Mouse (Mus musculus) liver, embryonic 13.5 days (tissue): ENCODE data around the gene Spata4. TPM values are rescaled to one million over a fixed set of nuclear protein-coding genes. Genes with fewer than 3 reads are reported as not detected.
A peak's percentile ranks its signal among the peaks of the same experiment; 100 is the strongest.

ENCODE experiments used
- ATAC-seq: fragments of 200-750 bp; cut with Nextera tagmentation; 2 replicates; pipeline ENCODE4 v1.8.0; 2017; ENCODE audit warnings: low read depth, mild to moderate bottlenecking, moderate number of reproducible peaks, moderate library complexity
- DNase-seq: peaks from one replicate; pipeline ENCODE4 v3.0.0; 2022
- H3K27ac ChIP-seq: fragments of 300-500 bp; sonication (generic); 2 replicates; pipeline ENCODE4 v1.5.1; 2015; ENCODE audit warnings: moderate library complexity, mild to moderate bottlenecking, inconsistent platforms
- H3K27me3 ChIP-seq: fragments of 300-500 bp; sonication (generic); 2 replicates; pipeline ENCODE4 v1.6.1; 2015; ENCODE audit warnings: mild to moderate bottlenecking, inconsistent platforms
- H3K36me3 ChIP-seq: fragments of 300-500 bp; sonication (generic); 2 replicates; pipeline ENCODE4 v1.6.1; 2015; ENCODE audit warnings: mild to moderate bottlenecking, inconsistent platforms
- H3K4me1 ChIP-seq: fragments of 300-500 bp; sonication (generic); replicated peaks from 2 replicates; pipeline ENCODE4 v1.6.1; 2015; ENCODE audit warnings: inconsistent platforms
- H3K4me2 ChIP-seq: fragments of 300-500 bp; sonication (generic); 2 replicates; pipeline ENCODE4 v1.6.1; 2015; ENCODE audit warnings: inconsistent platforms, mild to moderate bottlenecking, moderate library complexity
- H3K4me3 ChIP-seq: fragments of 300-500 bp; sonication (generic); replicated peaks from 2 replicates; pipeline ENCODE4 v1.5.1; 2015; ENCODE audit warnings: mild to moderate bottlenecking, inconsistent platforms
- H3K9ac ChIP-seq: fragments of 300-500 bp; sonication (generic); 2 replicates; pipeline ENCODE4 v1.6.1; 2015; ENCODE audit warnings: mild to moderate bottlenecking, inconsistent platforms
- H3K9me3 ChIP-seq: fragments of 300-500 bp; sonication (generic); replicated peaks from 2 replicates; pipeline ENCODE4 v1.6.1; 2016; ENCODE audit warnings: inconsistent platforms
- WGBS: fragments of 180-500 bp; shearing (Covaris S2); methylation state at CpG from one replicate; pipeline ENCODE4 v1.1.7; 2015; ENCODE audit not compliant: insufficient replicate concordance; 5-methylcytosine and 5-hydroxymethylcytosine counted together
- polyA plus RNA-seq: library from polyadenylated mRNA; unstranded; fragments of >200 nt; fragmentation: Nextera tagmentation; extraction: Ambion mirVana; gene quantifications from 2 replicates; pipeline ENCODE4 v1.2.1, GENCODE M21; 2015

The Spata4 gene
- polyA plus RNA-seq, result not detected in 2 replicates

GRCm38 (mm10) chr8:54600671-54601251 lies at the start of gene Spata4:
Gene Spata4 (plus strand): TSS chr8:54600781.
- H3K9me3 ChIP-seq, result no peaks in the 10 kb centered on the region
- H3K4me1 ChIP-seq, result peaks cover 7% of the 10 kb centered on the region; the same call in 1 of the 2 replicates
- 17% methylated on average over 21 of the region's 21 CpGs for WGBS
- H3K4me2 ChIP-seq, result peak within 1 kb of the TSS; percentile 54
- no peaks in the 10 kb centered on the region for H3K27me3 ChIP-seq
- H3K27ac ChIP-seq, result no peak within 1 kb of the TSS
- no peaks in the 10 kb centered on the region for H3K36me3 ChIP-seq
- peak; percentile 67 for ATAC-seq
- no peak within 1 kb of the TSS for H3K9ac ChIP-seq
- peak; percentile 37 for DNase-seq
- H3K4me3 ChIP-seq, result peak within 1 kb of the TSS; percentile 14; the same call in 1 of the 2 replicates

GRCm38 (mm10) chr8:54554921-54555320 lies 45.7 kb upstream of the Spata4 start:
- ATAC-seq (no peak), DNase-seq (no peak)
- H3K4me2 ChIP-seq, result no peak overlapping the region
- H3K36me3 ChIP-seq, result no peaks in the 10 kb centered on the region
- no peaks in the 10 kb centered on the region for H3K9me3 ChIP-seq
- H3K4me1 ChIP-seq, result no peaks in the 10 kb centered on the region
- WGBS, result 53% methylated on average over 2 of the region's 2 CpGs
- no peak overlapping the region for H3K27ac ChIP-seq
- no peak overlapping the region for H3K4me3 ChIP-seq
- no peak overlapping the region for H3K9ac ChIP-seq
- H3K27me3 ChIP-seq, result no peaks in the 10 kb centered on the region

GRCm38 (mm10) chr8:54562137-54562536 lies 38.4 kb upstream of the Spata4 start:
- H3K27ac ChIP-seq, result no peak overlapping the region
- no peak for DNase-seq
- H3K27me3 ChIP-seq, result no peaks in the 10 kb centered on the region
- no peak overlapping the region for H3K4me2 ChIP-seq
- no peaks in the 10 kb centered on the region for H3K4me1 ChIP-seq
- no peak for ATAC-seq
- H3K9me3 ChIP-seq, result no peaks in the 10 kb centered on the region
- H3K36me3 ChIP-seq, result no peaks in the 10 kb centered on the region
- no peak overlapping the region for H3K9ac ChIP-seq
- WGBS, result 25% methylated on average over 4 of the region's 4 CpGs
- H3K4me3 ChIP-seq, result no peak overlapping the region

GRCm38 (mm10) chr8:54565181-54565580 lies 35.4 kb upstream of the Spata4 start:
- Histone ChIP-seq H3K4me2 (no peak overlapping the region), H3K9me3 (no peaks in the 10 kb centered on the region), H3K36me3 (no peaks in the 10 kb centered on the region), H3K27ac (no peak overlapping the region), H3K27me3 (no peaks in the 10 kb centered on the region), H3K4me1 (no peaks in the 10 kb centered on the region), H3K4me3 (no peak overlapping the region), H3K9ac (no peak overlapping the region)
- ATAC-seq (no peak), DNase-seq (no peak)
- 85% methylated on average over 1 of the region's 1 CpGs for WGBS

- no peaks in the 10 kb centered on the region for H3K9me3 ChIP-seq
- H3K9ac ChIP-seq, result no peak overlapping the region
- H3K36me3 ChIP-seq, result no peaks in the 10 kb centered on the region
- WGBS, result 70% methylated on average over 7 of the region's 7 CpGs
- H3K27ac ChIP-seq, result no peak overlapping the region
- DNase-seq, result no peak
- no peaks in the 10 kb centered on the region for H3K4me1 ChIP-seq
- no peak overlapping the region for H3K4me2 ChIP-seq
- H3K27me3 ChIP-seq, result no peaks in the 10 kb centered on the region
- no peak for ATAC-seq
- no peak overlapping the region for H3K4me3 ChIP-seq
Observed at GRCm38 (mm10) chr8:54565603-54566260, 34.8 kb upstream of the Spata4 start.

- DNase-seq, result no peak
- Histone ChIP-seq H3K36me3 (no peaks in the 10 kb centered on the region), H3K27ac (no peak overlapping the region), H3K9me3 (no peaks in the 10 kb centered on the region), H3K4me1 (no peaks in the 10 kb centered on the region), H3K4me2 (no peak overlapping the region), H3K4me3 (no peak overlapping the region), H3K9ac (no peak overlapping the region), H3K27me3 (no peaks in the 10 kb centered on the region)
- 66% methylated on average over 2 of the region's 2 CpGs for WGBS
- ATAC-seq, result no peak
Observed at GRCm38 (mm10) chr8:54567168-54567567, 33.4 kb upstream of the Spata4 start.

GRCm38 (mm10) chr8:54570618-54571609 lies 29.7 kb upstream of the Spata4 start:
- Histone ChIP-seq H3K9me3 (no peaks in the 10 kb centered on the region), H3K36me3 (no peaks in the 10 kb centered on the region), H3K27me3 (no peaks in the 10 kb centered on the region), H3K27ac (no peak overlapping the region), H3K4me1 (no peaks in the 10 kb centered on the region), H3K4me3 (no peak overlapping the region), H3K4me2 (no peak overlapping the region), H3K9ac (no peak overlapping the region)
- DNase-seq (no peak), ATAC-seq (no peak)
- WGBS, result 65% methylated on average over 15 of the region's 15 CpGs

GRCm38 (mm10) chr8:54581436-54581835 lies 19.1 kb upstream of the Spata4 start:
- Histone ChIP-seq H3K27ac (no peak overlapping the region), H3K4me1 (no peaks in the 10 kb centered on the region), H3K4me2 (no peak overlapping the region), H3K27me3 (no peaks in the 10 kb centered on the region), H3K36me3 (no peaks in the 10 kb centered on the region), H3K9me3 (no peaks in the 10 kb centered on the region), H3K4me3 (no peak overlapping the region), H3K9ac (no peak overlapping the region)
- no peak for DNase-seq
- WGBS, result 42% methylated on average over 3 of the region's 3 CpGs
- no peak for ATAC-seq

GRCm38 (mm10) chr8:54582886-54583285 lies 17.7 kb upstream of the Spata4 start:
- 38% methylated on average over 1 of the region's 1 CpGs for WGBS
- Histone ChIP-seq H3K4me1 (no peaks in the 10 kb centered on the region), H3K4me2 (no peak overlapping the region), H3K9me3 (no peaks in the 10 kb centered on the region), H3K9ac (no peak overlapping the region), H3K36me3 (no peaks in the 10 kb centered on the region), H3K27me3 (no peaks in the 10 kb centered on the region), H3K4me3 (no peak overlapping the region), H3K27ac (no peak overlapping the region)
- no peak for DNase-seq
- no peak for ATAC-seq

- DNase-seq (no peak), ATAC-seq (no peak)
- H3K4me1 ChIP-seq, result no peaks in the 10 kb centered on the region
- no peaks in the 10 kb centered on the region for H3K36me3 ChIP-seq
- no peak overlapping the region for H3K27ac ChIP-seq
- no peaks in the 10 kb centered on the region for H3K9me3 ChIP-seq
- no peak overlapping the region for H3K4me2 ChIP-seq
- no peaks in the 10 kb centered on the region for H3K27me3 ChIP-seq
- no peak overlapping the region for H3K9ac ChIP-seq
- no peak overlapping the region for H3K4me3 ChIP-seq
- 84% methylated on average over 5 of the region's 5 CpGs for WGBS
Observed at GRCm38 (mm10) chr8:54594634-54595033, 5.9 kb upstream of the Spata4 start.

- WGBS, result 37% methylated on average over 2 of the region's 2 CpGs
Observed at GRCm38 (mm10) chr8:54596051-54596450, 4.5 kb upstream of the Spata4 start.

More at GRCm38 (mm10) chr8:54596051-54596450, 4.5 kb upstream of the Spata4 start:
- peaks cover 7% of the 10 kb centered on the region; the same call in 1 of the 2 replicates for H3K4me1 ChIP-seq
- DNase-seq, result no peak
- H3K4me3 ChIP-seq, result no peak overlapping the region
- H3K36me3 ChIP-seq, result no peaks in the 10 kb centered on the region
- no peak for ATAC-seq
- no peak overlapping the region for H3K9ac ChIP-seq
- H3K4me2 ChIP-seq, result no peak overlapping the region
- no peaks in the 10 kb centered on the region for H3K27me3 ChIP-seq
- H3K9me3 ChIP-seq, result no peaks in the 10 kb centered on the region
- H3K27ac ChIP-seq, result no peak overlapping the region
